Mouse (Mus musculus) lung, adult 2 months (tissue): ENCODE results near the gene Prl. TPM values are rescaled to one million over a fixed set of nuclear protein-coding genes. Genes with fewer than 3 reads are reported as not detected.

ENCODE experiments used
- polyA plus RNA-seq: library from polyadenylated mRNA; depleted of rRNA; stranded (reverse); fragments of >200 nt; gene quantifications from 2 replicates; pipeline ENCODE4 v1.2.3, GENCODE M21; 2012; rRNA removed

The Prl gene
- polyA plus RNA-seq, 1 experiment, result not detected

Other genes with a start within 250 kb of the Prl start
- not detected in 2 replicates for gene Prl3d1, start 36.6 kb downstream of the Prl start, polyA plus RNA-seq
- gene Prl3d2, start 64.1 kb downstream of the Prl start, polyA plus RNA-seq, result not detected in 2 replicates
- gene Prl3d3, start 99.2 kb downstream of the Prl start, polyA plus RNA-seq, result not detected in 2 replicates
- gene Prl3c1, start 139.1 kb downstream of the Prl start, polyA plus RNA-seq, result not detected in 2 replicates
- gene Prl3b1, start 184.3 kb downstream of the Prl start, polyA plus RNA-seq, result not detected in 2 replicates
- gene Prl3a1, start 201.9 kb downstream of the Prl start, polyA plus RNA-seq, result not detected in 2 replicates